In genomic region chr2:61812536-61812935, GRCm38 (mm10) we compare ENCODE assay signal across 8 mouse cellular contexts. TPM values are rescaled to one million over a fixed set of nuclear protein-coding genes. Genes with fewer than 3 reads are reported as not detected.
DNase-seq lines count a peak whose midpoint lies in the region; ATAC-seq and TF ChIP-seq lines count a peak whose summit lies in the region.

No protein-coding gene starts in this region.

- H3K4me1 ChIP-seq in heart, embryonic 11.5 days (ENCODE audit: control insufficient read depth, insufficient read depth, low read length), result peaks cover 8% of the 10 kb centered on the region; the same call in 1 of the 2 replicates
- no peaks in the 10 kb centered on the region for H3K4me1 ChIP-seq in ES-Bruce4 (ENCODE audit: control insufficient read depth, insufficient read depth, low read length)
- H3K4me1 ChIP-seq in hindbrain, embryonic 10.5 days (replicated peaks), result peaks cover 26% of the 10 kb centered on the region
- peaks cover 9% of the 10 kb centered on the region for H3K4me1 ChIP-seq in midbrain, embryonic 11.5 days (ENCODE audit: control insufficient read depth, insufficient read depth, low read length)

- H3K4me2 ChIP-seq in heart, embryonic 11.5 days, result peak overlapping the region; percentile 92
- peak overlapping the region; percentile 69 for H3K4me2 ChIP-seq in midbrain, embryonic 11.5 days

- TF ChIP-seq POLR2A in ES-Bruce4 (IDR thresholded peaks at IDR 0.05; ENCODE audit: insufficient read depth, low read length), result no peak

- TF ChIP-seq EP300 in ES-Bruce4 (IDR thresholded peaks at IDR 0.05; ENCODE audit: insufficient read depth, low read depth, low read length), result no peak

- H3K4me3 ChIP-seq in heart, embryonic 11.5 days (ENCODE audit: low read depth, low read length), result peak overlapping the region; percentile 58
- peak overlapping the region; percentile 49; the same call in 1 of the 2 replicates for H3K4me3 ChIP-seq in ES-Bruce4 (ENCODE audit: low read depth, low read length)
- H3K4me3 ChIP-seq in hindbrain, embryonic 10.5 days, result peak overlapping the region; percentile 56
- peak overlapping the region; percentile 42 for H3K4me3 ChIP-seq in midbrain, embryonic 11.5 days (ENCODE audit: low read depth, low read length)

- TF ChIP-seq CTCF in ES-Bruce4 (IDR thresholded peaks at IDR 0.05; ENCODE audit: low read depth, low read length), result no peak

- no peak overlapping the region for H3K9ac ChIP-seq in heart, embryonic 11.5 days (ENCODE audit: low read depth, low read length)
- peak overlapping the region; percentile 8; the same call in 1 of the 2 replicates for H3K9ac ChIP-seq in ES-Bruce4 (ENCODE audit: low read depth, poor library complexity, severe bottlenecking)
- H3K9ac ChIP-seq in midbrain, embryonic 11.5 days (ENCODE audit: low read length), result peak overlapping the region; percentile 65

- no peak overlapping the region for H3K27ac ChIP-seq in heart, embryonic 11.5 days (ENCODE audit: low read depth, low read length)
- no peak overlapping the region for H3K27ac ChIP-seq in ES-Bruce4 (ENCODE audit: insufficient read depth, low read length)
- peak overlapping the region; percentile 77 for H3K27ac ChIP-seq in hindbrain, embryonic 10.5 days
- no peak overlapping the region for H3K27ac ChIP-seq in midbrain, embryonic 11.5 days (ENCODE audit: low read depth, low read length)

- ATAC-seq in heart, embryonic 11.5 days (replicated peaks; ENCODE audit: insufficient number of reproducible peaks, low FRiP score, low TSS enrichment), result no peak
- no peak for ATAC-seq in midbrain, embryonic 11.5 days (ENCODE audit: low FRiP score)
- ATAC-seq in cerebellum, adult (ENCODE audit: insufficient number of reproducible peaks, low FRiP score, low TSS enrichment), result no peak

- no peaks in the 10 kb centered on the region for H3K9me3 ChIP-seq in heart, embryonic 11.5 days (replicated peaks; ENCODE audit: control insufficient read depth, low read length)
- H3K9me3 ChIP-seq in ES-Bruce4 (replicated peaks; ENCODE audit: control insufficient read depth, insufficient read depth, low read length, poor library complexity, severe bottlenecking), result no peaks in the 10 kb centered on the region; the same call in 1 of the 2 replicates
- no peaks in the 10 kb centered on the region for H3K9me3 ChIP-seq in hindbrain, embryonic 10.5 days
- H3K9me3 ChIP-seq in midbrain, embryonic 11.5 days (ENCODE audit: control insufficient read depth, low read length), result no peaks in the 10 kb centered on the region

- peaks cover 70% of the 10 kb centered on the region for H3K27me3 ChIP-seq in heart, embryonic 11.5 days (ENCODE audit: control insufficient read depth, insufficient read depth, low read length)
- H3K27me3 ChIP-seq in ES-Bruce4 (ENCODE audit: control insufficient read depth, insufficient read depth, low read length, poor library complexity, severe bottlenecking), result peaks cover 22% of the 10 kb centered on the region
- peaks cover 98% of the 10 kb centered on the region for H3K27me3 ChIP-seq in hindbrain, embryonic 10.5 days (ENCODE audit: insufficient read depth, poor library complexity, severe bottlenecking)
- H3K27me3 ChIP-seq in midbrain, embryonic 11.5 days (ENCODE audit: control insufficient read depth, insufficient read depth, low read length), result peaks cover 76% of the 10 kb centered on the region

- no peaks in the 10 kb centered on the region for H3K36me3 ChIP-seq in heart, embryonic 11.5 days (ENCODE audit: control insufficient read depth, insufficient read depth, low read length)
- no peaks in the 10 kb centered on the region for H3K36me3 ChIP-seq in ES-Bruce4 (ENCODE audit: control insufficient read depth, insufficient read depth, low read length, poor library complexity, severe bottlenecking)
- H3K36me3 ChIP-seq in hindbrain, embryonic 10.5 days, result no peaks in the 10 kb centered on the region
- H3K36me3 ChIP-seq in midbrain, embryonic 11.5 days (ENCODE audit: control insufficient read depth, insufficient read depth, low read length), result no peaks in the 10 kb centered on the region

- no peak for DNase-seq in heart, adult 11 months
- no peak for DNase-seq in hindbrain, embryonic 10.5 days (ENCODE audit: low spot score)
- DNase-seq in midbrain, embryonic 11.5 days (ENCODE audit: low spot score, missing footprints), result peak; percentile 92
- no peak for DNase-seq in frontal cortex, postnatal 14 days (ENCODE audit: low spot score in 2 of 2)
- DNase-seq in layer of hippocampus, postnatal 25 days (ENCODE audit: extremely low spot score in 1 of 2, low spot score in 1 of 2), result no peak

- 3% methylated on average over 12 of the region's 12 CpGs for WGBS in heart, embryonic 11.5 days (ENCODE audit: insufficient replicate concordance)
- WGBS in hindbrain, embryonic 10.5 days, result 1% methylated on average over 12 of the region's 12 CpGs
- 2% methylated on average over 12 of the region's 12 CpGs for WGBS in midbrain, embryonic 11.5 days

RNA-seq across cellular contexts. Expression of gene Tbr1, which starts 9.8 kb away (rescaled TPM):
- polyA plus RNA-seq in heart, embryonic 11.5 days (2014; fragmentation: Nextera tagmentation; extraction: Ambion mirVana), result 0.24 and 0.37 TPM in 2 replicates
- polyA plus RNA-seq in ES-Bruce4 (2011; ENCODE audit: insufficient read depth, insufficient read length, low read depth, missing spikeins), result not detected in 2 replicates
- 0.30 TPM in 1 of 2 replicates, not detected in the other for polyA plus RNA-seq in hindbrain, embryonic 10.5 days (2016; fragmentation: Nextera tagmentation; extraction: Ambion mirVana)
- 0.52 and 2.1 TPM in 2 replicates for polyA plus RNA-seq in midbrain, embryonic 11.5 days (2014; fragmentation: Nextera tagmentation; extraction: Ambion mirVana)
- total RNA-seq in layer of hippocampus, postnatal 25 days (2021), result 10 to 100 TPM; 37.0 to 41.4 TPM
